Mouse (Mus musculus) kidney, embryonic 14.5 days (tissue): ENCODE measurements at regions not wholly inside any gene's neighbourhood (a gene's known extent, or its start where the extent isn't known, plus 50 kb on each side); places are given as distances from the start of the nearest gene placed in this dataset.
"Not testable (repeated sequence)": the region's sequence is repeated elsewhere in the genome, so short reads cannot be mapped to it uniquely, and the experiment has no call there.

Experiments
- ATAC-seq: fragments of 200-750 bp; cut with Nextera tagmentation; 2 replicates; pipeline ENCODE4 v1.8.0; 2017; ENCODE audit warnings: moderate number of reproducible peaks, mild to moderate bottlenecking, moderate TSS enrichment, moderate library complexity; ENCODE audit not compliant: low FRiP score, low TSS enrichment
- H3K27ac ChIP-seq: fragments of 300-500 bp; sonication (generic); 2 replicates; pipeline ENCODE4 v1.5.1; 2014; ENCODE audit warnings: low read depth, mild to moderate bottlenecking, low read length, moderate library complexity, mixed read lengths
- H3K27me3 ChIP-seq: fragments of 300-500 bp; sonication (generic); 2 replicates; pipeline ENCODE4 v1.6.1; 2014; ENCODE audit warnings: mild to moderate bottlenecking, low read length; ENCODE audit not compliant: control insufficient read depth, insufficient read depth
- H3K36me3 ChIP-seq: fragments of 300-500 bp; sonication (generic); 2 replicates; pipeline ENCODE4 v1.6.1; 2014; ENCODE audit warnings: low read length, mixed read lengths; ENCODE audit not compliant: control insufficient read depth, insufficient read depth
- H3K4me1 ChIP-seq: fragments of 300-500 bp; sonication (generic); 2 replicates; pipeline ENCODE4 v1.6.1; 2014; ENCODE audit warnings: low read length, mixed read lengths; ENCODE audit not compliant: control insufficient read depth, insufficient read depth
- H3K4me2 ChIP-seq: fragments of 300-500 bp; sonication (generic); replicated peaks from 2 replicates; pipeline ENCODE4 v1.6.1; 2014; ENCODE audit warnings: low read depth, mild to moderate bottlenecking, low read length
- H3K4me3 ChIP-seq: fragments of 300-500 bp; sonication (generic); 2 replicates; pipeline ENCODE4 v1.5.1; 2014; ENCODE audit warnings: mild to moderate bottlenecking, low read length
- H3K9ac ChIP-seq: fragments of 300-500 bp; sonication (generic); 2 replicates; pipeline ENCODE4 v1.6.1; 2014; ENCODE audit warnings: low read depth, mild to moderate bottlenecking, low read length, moderate library complexity
- H3K9me3 ChIP-seq: fragments of 300-500 bp; sonication (generic); 2 replicates; pipeline ENCODE4 v1.6.1; 2016; ENCODE audit warnings: low read length; ENCODE audit not compliant: control insufficient read depth
- WGBS: fragments of 180-500 bp; shearing (Covaris S2); extraction: QIAGEN DNeasy Blood & Tissue Kit; methylation state at CpG from one replicate; pipeline ENCODE4 v1.1.7; 2014; 5-methylcytosine and 5-hydroxymethylcytosine counted together

GRCm38 (mm10) chr13:50964070-50964469, 136.6 kb upstream of the Spin1 start:
- Histone ChIP-seq H3K4me2 (no peak overlapping the region), H3K27ac (no peak overlapping the region), H3K36me3 (no peaks in the 10 kb centered on the region), H3K4me1 (no peaks in the 10 kb centered on the region), H3K27me3 (no peaks in the 10 kb centered on the region), H3K9ac (no peak overlapping the region), H3K4me3 (no peak overlapping the region), H3K9me3 (no peaks in the 10 kb centered on the region)
- ATAC-seq, result no peak
- 77% methylated on average over 9 of the region's 9 CpGs for WGBS

- H3K4me1 ChIP-seq, H3K27ac ChIP-seq, H3K4me3 ChIP-seq, H3K9ac ChIP-seq, H3K27me3 ChIP-seq, H3K36me3 ChIP-seq, H3K4me2 ChIP-seq, ATAC-seq, H3K9me3 ChIP-seq: not testable (repeated sequence)
- WGBS, result 71% methylated on average over 7 of the region's 7 CpGs
Measured at GRCm38 (mm10) chr13:50965041-50965440, 135.6 kb upstream of the Spin1 start.

- no peaks in the 10 kb centered on the region for H3K27me3 ChIP-seq
Measured at GRCm38 (mm10) chr13:50965678-50966077, 135.0 kb upstream of the Spin1 start.

GRCm38 (mm10) chr13:50966826-50967225, 133.9 kb upstream of the Spin1 start:
- Histone ChIP-seq H3K27me3 (no peaks in the 10 kb centered on the region), H3K4me3 (no peak overlapping the region), H3K9me3 (no peaks in the 10 kb centered on the region), H3K4me2 (no peak overlapping the region), H3K36me3 (no peaks in the 10 kb centered on the region), H3K4me1 (no peaks in the 10 kb centered on the region), H3K27ac (no peak overlapping the region), H3K9ac (no peak overlapping the region)
- 78% methylated on average over 2 of the region's 2 CpGs for WGBS
- ATAC-seq, result no peak

More at GRCm38 (mm10) chr13:50965678-50966077, 135.0 kb upstream of the Spin1 start:
- 73% methylated on average over 4 of the region's 4 CpGs for WGBS
- ATAC-seq, result no peak
- H3K4me2 ChIP-seq, result no peak overlapping the region
- H3K9me3 ChIP-seq, result no peaks in the 10 kb centered on the region
- H3K36me3 ChIP-seq, result no peaks in the 10 kb centered on the region
- H3K4me1 ChIP-seq, result no peaks in the 10 kb centered on the region
- no peak overlapping the region for H3K4me3 ChIP-seq
- no peak overlapping the region for H3K9ac ChIP-seq
- H3K27ac ChIP-seq, result no peak overlapping the region

GRCm38 (mm10) chr13:50973379-50973778, 127.3 kb upstream of the Spin1 start:
- H3K27ac ChIP-seq, result no peak overlapping the region
- H3K4me2 ChIP-seq, result no peak overlapping the region
- no peak overlapping the region for H3K4me3 ChIP-seq
- H3K27me3 ChIP-seq, result no peaks in the 10 kb centered on the region
- H3K9me3 ChIP-seq, result no peaks in the 10 kb centered on the region
- no peak overlapping the region for H3K9ac ChIP-seq
- H3K4me1 ChIP-seq, result peaks cover 7% of the 10 kb centered on the region; the same call in 1 of the 2 replicates
- H3K36me3 ChIP-seq, result no peaks in the 10 kb centered on the region
- 71% methylated on average over 8 of the region's 8 CpGs for WGBS
- ATAC-seq, result no peak

- no peaks in the 10 kb centered on the region for H3K9me3 ChIP-seq
- H3K36me3 ChIP-seq, result no peaks in the 10 kb centered on the region
- H3K4me2 ChIP-seq, result no peak overlapping the region
- peaks cover 7% of the 10 kb centered on the region; the same call in 1 of the 2 replicates for H3K4me1 ChIP-seq
- 11% methylated on average over 12 of the region's 12 CpGs for WGBS
- no peak overlapping the region for H3K4me3 ChIP-seq
- H3K9ac ChIP-seq, result no peak overlapping the region
- ATAC-seq, result peak; percentile 80
- H3K27ac ChIP-seq, result peak overlapping the region; percentile 30; the same call in 1 of the 2 replicates
- H3K27me3 ChIP-seq, result no peaks in the 10 kb centered on the region
Measured at GRCm38 (mm10) chr13:50975306-50975920, 125.3 kb upstream of the Spin1 start.

- H3K27ac ChIP-seq, result no peak overlapping the region
- H3K4me3 ChIP-seq, result no peak overlapping the region
- H3K9ac ChIP-seq, result no peak overlapping the region
- 0 out of 2 replicates have a peak, but pooled peaks cover 3% of the 10 kb centered on the region for H3K4me1 ChIP-seq
- no peaks in the 10 kb centered on the region for H3K36me3 ChIP-seq
- no peak overlapping the region for H3K4me2 ChIP-seq
- WGBS, result 35% methylated on average over 1 of the region's 1 CpGs
- H3K27me3 ChIP-seq, result no peaks in the 10 kb centered on the region
- H3K9me3 ChIP-seq, result peaks cover 3% of the 10 kb centered on the region; the same call in 1 of the 2 replicates
- no peak for ATAC-seq
Measured at GRCm38 (mm10) chr13:50982005-50982404, 118.7 kb upstream of the Spin1 start.

- H3K9ac ChIP-seq, result no peak overlapping the region
- H3K4me3 ChIP-seq, result no peak overlapping the region
- ATAC-seq, result peak; percentile 75; the same call in 1 of the 2 replicates
Measured at GRCm38 (mm10) chr13:50982990-50983389, 117.7 kb upstream of the Spin1 start.

GRCm38 (mm10) chr13:50991726-50992432, 108.8 kb upstream of the Spin1 start:
- Histone ChIP-seq H3K9me3 (peaks cover 3% of the 10 kb centered on the region; the same call in 1 of the 2 replicates), H3K9ac (no peak overlapping the region), H3K27ac (no peak overlapping the region), H3K36me3 (no peaks in the 10 kb centered on the region), H3K4me1 (no peaks in the 10 kb centered on the region), H3K27me3 (no peaks in the 10 kb centered on the region), H3K4me2 (no peak overlapping the region), H3K4me3 (no peak overlapping the region)
- 73% methylated on average over 9 of the region's 9 CpGs for WGBS
- ATAC-seq, result no peak

More at GRCm38 (mm10) chr13:50982990-50983389, 117.7 kb upstream of the Spin1 start:
- H3K27me3 ChIP-seq, result no peaks in the 10 kb centered on the region
- 39% methylated on average over 10 of the region's 10 CpGs for WGBS
- H3K4me1 ChIP-seq, result 0 out of 2 replicates have a peak, but pooled peaks cover 3% of the 10 kb centered on the region
- H3K9me3 ChIP-seq, result peaks cover 3% of the 10 kb centered on the region; the same call in 1 of the 2 replicates
- no peak overlapping the region for H3K27ac ChIP-seq
- H3K4me2 ChIP-seq, result no peak overlapping the region
- H3K36me3 ChIP-seq, result no peaks in the 10 kb centered on the region
